Mouse (Mus musculus) naive thymus-derived CD4-positive, alpha-beta T cell, adult 2 months (primary cell): Measurements from ENCODE around the gene Fam98b.

ENCODE experiments used
- DNase-seq: peaks from one replicate; pipeline ENCODE4 v3.0.0-alpha.2; 2011; ENCODE audit warnings: low read depth

Fam98b gene

DNA sequence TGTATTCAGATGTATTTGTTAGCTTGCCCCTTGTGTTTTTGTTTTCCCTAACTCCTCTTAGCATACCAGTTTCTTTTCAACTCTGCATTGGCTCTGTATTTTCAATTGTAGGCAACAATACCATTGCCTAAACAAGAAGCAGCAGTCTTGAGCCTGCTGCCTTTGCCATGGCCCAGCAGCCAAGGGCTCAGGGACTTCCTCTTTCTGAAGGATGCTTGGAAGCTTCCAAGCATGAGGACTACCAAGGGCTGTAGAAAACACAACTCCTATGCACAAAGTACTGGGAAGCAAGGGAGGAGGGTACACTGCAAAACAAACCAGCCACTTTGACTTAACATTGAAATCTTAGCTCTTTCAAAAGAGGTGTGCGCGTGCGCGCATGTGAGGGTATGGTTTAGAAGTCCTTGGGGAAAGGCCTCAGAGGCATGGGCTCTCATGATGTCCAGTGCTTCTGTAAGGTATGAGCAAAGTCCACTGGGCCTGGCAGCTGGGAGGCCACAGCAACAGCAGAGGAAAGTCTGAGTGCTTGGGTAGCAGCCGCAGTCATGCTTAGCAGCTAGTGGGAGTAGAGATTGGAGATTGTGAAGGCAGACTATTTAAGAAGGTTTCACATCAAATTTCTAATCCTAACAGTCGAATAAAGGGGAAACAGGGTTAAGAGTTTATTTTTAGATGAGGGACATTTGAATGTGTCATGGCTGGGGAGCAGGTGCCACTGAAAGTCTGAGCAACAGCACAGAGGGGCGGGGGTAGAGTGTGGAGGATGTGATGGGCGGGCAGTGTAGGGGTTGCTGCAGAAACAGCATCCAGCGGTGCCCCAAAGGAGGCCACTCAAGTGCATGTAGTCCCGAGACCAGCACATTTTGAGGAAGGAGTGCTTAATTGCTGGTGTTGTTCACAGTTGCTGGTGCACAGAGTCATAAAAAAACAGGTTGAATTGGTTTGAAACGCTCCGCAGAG is 54.1 kb downstream of the Fam98b start:
- no peak for DNase-seq

DNA sequence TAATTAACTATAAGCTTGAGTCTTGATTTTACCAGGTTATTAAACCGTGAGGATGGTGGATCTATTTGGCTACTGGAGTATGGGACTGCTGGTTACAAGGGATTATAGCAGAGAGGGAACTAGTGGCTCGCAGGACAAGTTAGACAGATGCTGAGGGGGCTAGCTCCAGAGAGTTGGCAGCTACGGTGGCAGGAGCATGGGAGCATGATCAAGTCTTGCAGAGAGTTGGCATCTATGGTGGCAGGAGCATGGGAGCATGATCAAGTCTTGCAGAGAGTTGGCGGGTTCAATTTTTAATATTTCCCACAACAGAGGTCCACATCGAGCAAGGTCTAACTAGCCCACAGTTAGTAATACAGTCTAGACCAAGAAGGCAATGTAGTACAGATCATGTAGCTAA is 55.4 kb downstream of the Fam98b start:
- no peak for DNase-seq

DNA sequence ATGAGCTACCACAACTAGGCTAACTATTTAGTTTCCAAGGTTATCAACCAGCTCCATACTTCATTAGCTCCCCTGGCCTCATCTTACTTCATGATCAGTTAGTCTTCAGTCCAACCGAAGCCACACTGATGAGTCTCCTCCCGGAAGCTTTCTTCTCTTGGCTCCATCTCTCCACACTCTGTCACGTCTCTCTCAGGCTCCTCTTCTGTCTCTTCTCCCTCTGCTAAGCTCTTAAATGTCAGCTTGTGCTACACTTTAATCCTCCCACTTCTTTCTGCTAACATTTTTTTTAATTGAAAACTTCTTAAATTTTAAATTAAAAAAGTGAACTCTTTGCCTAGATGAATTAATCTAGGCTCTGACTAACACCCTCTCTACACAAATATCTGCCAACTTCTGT is 58.4 kb downstream of the Fam98b start:
- no peak for DNase-seq

DNA sequence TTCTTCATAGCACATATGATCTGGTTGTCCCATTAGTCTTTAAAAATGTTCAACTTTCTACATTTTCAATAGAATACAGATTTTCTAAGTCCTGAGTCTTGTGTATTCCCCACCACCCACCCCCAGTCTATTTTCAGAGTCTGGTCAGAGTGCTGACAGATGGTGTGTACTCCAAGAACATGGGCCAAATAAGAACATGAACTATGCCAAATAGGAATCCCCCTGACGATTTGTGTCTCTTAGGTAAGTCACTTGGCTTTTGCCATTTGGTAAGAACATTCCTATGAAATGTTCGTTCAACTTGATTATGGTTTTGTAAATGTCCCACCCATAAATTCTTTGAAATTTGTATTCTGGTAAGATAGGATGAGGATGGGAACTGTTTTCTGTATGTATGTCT is 59.5 kb downstream of the Fam98b start:
- DNase-seq = no peak

DNA sequence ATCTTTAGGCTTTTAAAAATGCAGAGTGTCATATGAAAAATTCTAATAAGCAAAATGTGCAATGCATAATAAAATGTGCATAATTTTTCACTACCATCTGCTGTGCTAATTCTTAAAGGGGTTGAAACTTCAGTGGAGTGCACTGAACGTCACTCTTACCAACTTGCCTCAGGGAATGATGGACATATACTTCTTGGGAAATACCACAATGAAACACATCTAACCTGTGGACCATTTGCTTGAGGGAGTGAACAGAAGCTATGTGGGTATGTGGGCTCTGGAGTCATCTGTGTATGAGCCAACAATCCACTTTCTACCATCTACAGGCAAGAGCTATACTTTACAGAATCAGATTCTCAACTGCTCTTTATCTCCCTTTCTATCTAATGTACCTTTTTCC is 61.8 kb downstream of the Fam98b start:
- no peak for DNase-seq

DNA sequence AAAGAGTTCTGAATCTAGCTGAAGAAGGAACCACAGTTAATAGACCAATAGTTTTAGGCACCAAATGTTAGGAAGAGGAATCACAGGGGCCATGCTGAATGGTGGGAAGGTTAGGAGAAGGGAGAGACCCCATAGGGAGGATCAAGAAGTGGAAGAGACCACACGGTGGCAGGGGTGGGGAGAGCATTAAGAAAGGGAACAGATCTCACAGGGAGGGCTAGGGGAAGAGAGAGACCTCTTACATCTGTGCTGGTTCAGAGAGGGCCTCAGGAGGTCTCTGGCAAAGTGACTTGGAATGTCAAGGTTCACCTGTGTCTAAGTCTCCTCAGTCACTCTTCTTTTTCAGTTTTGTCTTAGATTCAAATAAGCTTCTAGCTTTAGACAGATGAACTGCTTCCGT is 62.5 kb downstream of the Fam98b start:
- DNase-seq = no peak

DNA sequence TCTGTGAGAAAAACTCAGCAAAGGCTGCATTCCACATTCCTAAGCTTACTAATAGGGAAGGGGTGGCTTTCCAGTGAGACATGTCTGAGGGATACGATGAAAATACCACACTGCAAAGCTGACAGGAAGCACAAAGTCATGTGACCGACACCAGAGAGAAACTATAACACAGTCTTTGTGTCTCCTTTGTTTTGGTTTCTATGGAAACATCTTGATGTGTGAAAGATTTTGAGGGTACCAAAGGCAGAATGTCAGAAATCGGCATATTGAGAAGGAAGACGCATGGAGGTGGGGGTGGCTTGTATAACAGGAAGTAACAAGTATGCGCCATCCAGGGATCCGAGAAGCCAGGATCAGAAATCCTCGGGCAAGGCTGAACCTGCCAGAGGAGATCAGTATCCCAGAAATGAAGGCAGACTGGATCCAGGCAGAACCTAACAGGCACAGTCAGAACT is 62.9 kb downstream of the Fam98b start:
- DNase-seq = peak; percentile 84

DNA sequence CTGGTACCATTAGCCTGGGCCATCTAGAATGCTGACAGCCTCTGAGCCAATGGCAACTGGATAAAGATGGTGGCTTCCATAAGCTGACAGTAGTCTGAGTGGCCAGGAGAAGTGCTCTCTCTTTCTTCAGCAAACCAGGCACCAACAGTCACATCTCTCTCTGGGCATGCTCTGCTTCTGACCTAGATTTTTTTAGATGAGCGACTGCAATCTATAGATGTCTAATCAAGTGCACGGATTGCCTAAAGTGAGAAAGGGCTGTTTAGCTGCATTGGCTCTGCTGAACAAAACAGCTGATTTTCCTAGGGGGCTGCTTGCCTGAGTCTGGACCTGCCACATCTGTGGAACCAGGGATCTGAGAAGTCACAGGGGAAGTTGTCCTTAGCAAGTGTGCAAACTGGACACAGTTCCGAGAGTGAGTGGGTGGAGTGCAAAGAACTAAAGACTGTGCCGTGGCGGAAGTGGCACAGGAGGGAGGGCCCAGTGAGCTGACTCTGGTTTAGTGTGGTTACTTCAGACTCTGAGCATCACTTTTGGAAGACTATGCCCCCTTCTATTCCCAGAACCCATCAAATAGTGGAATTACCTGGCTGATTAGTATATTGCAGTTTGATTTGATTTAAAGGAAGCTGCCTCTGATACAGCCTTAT is 64.2 kb downstream of the Fam98b start:
- DNase-seq = peak; percentile 69

DNA sequence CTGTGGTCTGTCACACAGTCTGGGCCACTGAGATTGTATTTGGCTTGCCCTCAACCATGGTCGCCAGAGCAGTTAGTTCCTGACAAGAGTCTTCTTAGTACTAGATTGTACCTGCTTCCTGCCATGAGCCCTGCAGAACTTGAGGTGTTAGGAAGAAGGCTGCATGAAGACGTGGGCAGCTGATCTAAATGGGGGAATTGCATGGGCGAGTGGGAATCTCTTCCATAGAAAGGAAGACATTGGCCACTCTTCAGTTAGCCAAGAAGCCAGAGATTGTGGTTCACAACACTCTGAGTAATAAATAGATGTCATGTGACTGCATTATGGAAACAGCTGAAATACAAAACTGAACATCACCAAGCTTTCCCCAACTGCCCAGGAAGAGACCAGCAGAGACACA is 69.5 kb downstream of the Fam98b start:
- no peak for DNase-seq
